Comparison of ENCODE assay signal across 8 mouse cellular contexts in genomic region chr11:3538341-3538740, GRCm38 (mm10). TPM values are rescaled to one million over a fixed set of nuclear protein-coding genes. Genes with fewer than 3 reads are reported as not detected.
DNase-seq lines count a peak whose midpoint lies in the region; ATAC-seq and TF ChIP-seq lines count a peak whose summit lies in the region.

No protein-coding gene starts in this region.

- H3K4me2 ChIP-seq in heart, embryonic 14.5 days (ENCODE audit: low read length): peak overlapping the region; percentile 66
- H3K4me2 ChIP-seq in hindbrain, embryonic 11.5 days (replicated peaks; ENCODE audit: low read depth, low read length): peak overlapping the region; percentile 48
- H3K4me2 ChIP-seq in midbrain, embryonic 13.5 days (replicated peaks): peak overlapping the region; percentile 56

- TF ChIP-seq CTCF in Patski (IDR thresholded peaks at IDR 0.05): no peak

- intact Hi-C loops in heart, postnatal 14 days (cut with DNase I): loop anchor here (5.0 kb wide), 2 partner anchors 34 to 109 kb away; partner anchors contain the start of gene Morc2a

- peak overlapping the region; percentile 64 to 89 for H3K4me3 ChIP-seq in heart, embryonic 14.5 days (ENCODE audit: control insufficient read depth in 1 of 2, insufficient read depth in 1 of 2, low read depth in 1 of 2, low read length in 2 of 2)
- H3K4me3 ChIP-seq in hindbrain, embryonic 11.5 days (ENCODE audit: low read depth, low read length): peak overlapping the region; percentile 46
- H3K4me3 ChIP-seq in midbrain, embryonic 13.5 days (replicated peaks): peak overlapping the region; percentile 49

- peaks cover 18 to 32% of the 10 kb centered on the region in 2 experiments for H3K4me1 ChIP-seq in heart, embryonic 14.5 days (ENCODE audit: control insufficient read depth in 2 of 2, insufficient read depth in 2 of 2, low read length in 2 of 2)
- H3K4me1 ChIP-seq in hindbrain, embryonic 11.5 days (replicated peaks; ENCODE audit: control insufficient read depth, insufficient read depth, low read length): peaks cover 6% of the 10 kb centered on the region
- peaks cover 32% of the 10 kb centered on the region for H3K4me1 ChIP-seq in midbrain, embryonic 13.5 days (replicated peaks)

- peaks cover 20% of the 10 kb centered on the region for H3K36me3 ChIP-seq in heart, embryonic 14.5 days (ENCODE audit: control insufficient read depth, insufficient read depth, low read length)
- no peaks in the 10 kb centered on the region for H3K36me3 ChIP-seq in hindbrain, embryonic 11.5 days (ENCODE audit: control insufficient read depth, insufficient read depth, low read length)
- H3K36me3 ChIP-seq in midbrain, embryonic 13.5 days: no peaks in the 10 kb centered on the region

- no peak for DNase-seq in heart, postnatal 14 days
- peak; percentile 62 for DNase-seq in Patski (ENCODE audit: low read depth, low spot score)
- DNase-seq in hindbrain, embryonic 11.5 days (ENCODE audit: low spot score): no peak
- no peak for DNase-seq in c-Kit-positive CD71-positive TER-119-positive erythroid progenitor cells, embryonic 14.5 days (ENCODE audit: low spot score)
- no peak for DNase-seq in gastrocnemius, postnatal 25 days
- DNase-seq in retina, embryonic 14.5 days (ENCODE audit: low spot score): no peak

- ATAC-seq in heart, embryonic 14.5 days (ENCODE audit: insufficient number of reproducible peaks, insufficient read depth, low FRiP score, low read depth): no peak
- ATAC-seq in Patski: peak; percentile 0
- ATAC-seq in hindbrain, embryonic 11.5 days (ENCODE audit: low FRiP score): no peak
- ATAC-seq in midbrain, embryonic 13.5 days: no peak

- peak overlapping the region in 1 of 2 experiments; percentile 70; a peak in 1 of 4 replicates for H3K27ac ChIP-seq in heart, embryonic 14.5 days (replicated peaks in 1 of 2; ENCODE audit: control insufficient read depth in 1 of 2, insufficient read depth in 1 of 2, low read depth in 2 of 2, low read length in 2 of 2)
- H3K27ac ChIP-seq in hindbrain, embryonic 11.5 days (ENCODE audit: low read depth, low read length): no peak overlapping the region
- H3K27ac ChIP-seq in midbrain, embryonic 13.5 days: no peak overlapping the region

- POLR2A ChIA-PET in Patski (lab: Charles Lee): interaction anchor here (1.5 to 1.8 kb wide), 2 partner anchors 63 to 111 kb away, joined by 4 to 5 read pairs; partner anchors contain the start of gene Morc2a

- H3K9ac ChIP-seq in heart, embryonic 14.5 days (ENCODE audit: low read length): peak overlapping the region; percentile 89
- H3K9ac ChIP-seq in hindbrain, embryonic 11.5 days (ENCODE audit: low read depth, low read length): peak overlapping the region; percentile 61
- peak overlapping the region; percentile 64; the same call in 1 of the 2 replicates for H3K9ac ChIP-seq in midbrain, embryonic 13.5 days (replicated peaks)

- WGBS in heart, embryonic 14.5 days: 33% methylated on average over 4 of the region's 4 CpGs
- WGBS in hindbrain, embryonic 11.5 days: 71% methylated on average over 4 of the region's 4 CpGs
- 70% methylated on average over 4 of the region's 4 CpGs for WGBS in midbrain, embryonic 13.5 days

- CTCF ChIA-PET in Patski (lab: Charles Lee): interaction anchor here (1.2 to 1.7 kb wide), 2 partner anchors 28 to 67 kb away, joined by 4 read pairs; no protein-coding TSS in a partner anchor

- no peaks in the 10 kb centered on the region for H3K9me3 ChIP-seq in heart, embryonic 14.5 days (ENCODE audit: control insufficient read depth, low read length)
- no peaks in the 10 kb centered on the region for H3K9me3 ChIP-seq in hindbrain, embryonic 11.5 days (ENCODE audit: control insufficient read depth, low read length)
- no peaks in the 10 kb centered on the region for H3K9me3 ChIP-seq in midbrain, embryonic 13.5 days

- H3K27me3 ChIP-seq in heart, embryonic 14.5 days (ENCODE audit: control insufficient read depth, insufficient read depth, low read length): no peaks in the 10 kb centered on the region
- no peaks in the 10 kb centered on the region for H3K27me3 ChIP-seq in Patski
- H3K27me3 ChIP-seq in hindbrain, embryonic 11.5 days (ENCODE audit: control insufficient read depth, insufficient read depth, low read length): no peaks in the 10 kb centered on the region
- peaks cover 4% of the 10 kb centered on the region; the same call in 1 of the 2 replicates for H3K27me3 ChIP-seq in midbrain, embryonic 13.5 days

- in situ Hi-C loops in Patski (cut with MboI; ENCODE audit: low pct_unique_long_range_greater_than_20kb): loop anchor here (10.0 kb wide), 2 partner anchors 66 to 346 kb away; no protein-coding TSS in a partner anchor

RNA-seq across cellular contexts. Expression of gene Smtn, which starts 2.1 kb away (rescaled TPM):
- polyA plus RNA-seq in heart, embryonic 14.5 days (2014; fragmentation: Nextera tagmentation; extraction: Ambion mirVana): 71.7 and 75.0 TPM in 2 replicates
- total RNA-seq in heart, postnatal 14 days (2021): 100 to 1,000 TPM; 196 to 205 TPM
- polyA plus RNA-seq in Patski (2021): 154 TPM
- polyA plus RNA-seq in hindbrain, embryonic 11.5 days (2014; fragmentation: Nextera tagmentation; extraction: Ambion mirVana): 27.0 and 27.5 TPM in 2 replicates
- 15.5 and 18.2 TPM in 2 replicates for polyA plus RNA-seq in midbrain, embryonic 13.5 days (2015; fragmentation: Nextera tagmentation; extraction: Ambion mirVana)
- total RNA-seq in gastrocnemius, postnatal 25 days (2021): 10 to 100 TPM; 80.8 to 97.3 TPM

RNA-seq across cellular contexts. Expression of gene Selenom, which starts 23.9 kb away (rescaled TPM):
- 148 and 151 TPM in 2 replicates for polyA plus RNA-seq in heart, embryonic 14.5 days (2014; fragmentation: Nextera tagmentation; extraction: Ambion mirVana)
- 10 to 100 TPM; 42.1 to 44.0 TPM for total RNA-seq in heart, postnatal 14 days (2021)
- 65.1 TPM for polyA plus RNA-seq in Patski (2021)
- polyA plus RNA-seq in hindbrain, embryonic 11.5 days (2014; fragmentation: Nextera tagmentation; extraction: Ambion mirVana): 66.5 and 67.4 TPM in 2 replicates
- polyA plus RNA-seq in midbrain, embryonic 13.5 days (2015; fragmentation: Nextera tagmentation; extraction: Ambion mirVana): 30.3 and 32.0 TPM in 2 replicates
- total RNA-seq in gastrocnemius, postnatal 25 days (2021): 10 to 100 TPM; 15.1 to 19.6 TPM

RNA-seq across cellular contexts. Expression of gene Inpp5j, which starts 33.7 kb away (rescaled TPM):
- 8.1 and 8.2 TPM in 2 replicates for polyA plus RNA-seq in heart, embryonic 14.5 days (2014; fragmentation: Nextera tagmentation; extraction: Ambion mirVana)
- 10 to 100 TPM; 18.9 to 21.7 TPM for total RNA-seq in heart, postnatal 14 days (2021)
- 9.6 TPM for polyA plus RNA-seq in Patski (2021)
- 0.09 and 0.29 TPM in 2 replicates for polyA plus RNA-seq in hindbrain, embryonic 11.5 days (2014; fragmentation: Nextera tagmentation; extraction: Ambion mirVana)
- 1.4 and 1.7 TPM in 2 replicates for polyA plus RNA-seq in midbrain, embryonic 13.5 days (2015; fragmentation: Nextera tagmentation; extraction: Ambion mirVana)
- 1 to 10 TPM; 5.6 TPM for total RNA-seq in gastrocnemius, postnatal 25 days (2021)

RNA-seq across cellular contexts. Expression of gene Pla2g3, which starts 50.3 kb away (rescaled TPM):
- 0.20 and 0.34 TPM in 2 replicates for polyA plus RNA-seq in heart, embryonic 14.5 days (2014; fragmentation: Nextera tagmentation; extraction: Ambion mirVana)
- under 1 TPM; 0.10 to 0.22 TPM for total RNA-seq in heart, postnatal 14 days (2021)
- polyA plus RNA-seq in Patski (2021): 0.37 TPM
- polyA plus RNA-seq in hindbrain, embryonic 11.5 days (2014; fragmentation: Nextera tagmentation; extraction: Ambion mirVana): 0.60 and 0.86 TPM in 2 replicates
- polyA plus RNA-seq in midbrain, embryonic 13.5 days (2015; fragmentation: Nextera tagmentation; extraction: Ambion mirVana): 0.52 and 0.67 TPM in 2 replicates
- not detected for total RNA-seq in gastrocnemius, postnatal 25 days (2021)
